Mouse (Mus musculus) ovary, postnatal 14 days (tissue): ENCODE results near the gene C1rl.
A peak's percentile ranks its signal among the peaks of the same experiment; 100 is the strongest.
"Not testable (repeated sequence)": the region's sequence is repeated elsewhere in the genome, so short reads cannot be mapped to it uniquely, and the experiment has no call there.

ENCODE experiments used
- DNase-seq: peaks from one replicate; pipeline ENCODE4 v3.0.0; 2022; ENCODE audit warnings: low spot score

The C1rl gene

DNA sequence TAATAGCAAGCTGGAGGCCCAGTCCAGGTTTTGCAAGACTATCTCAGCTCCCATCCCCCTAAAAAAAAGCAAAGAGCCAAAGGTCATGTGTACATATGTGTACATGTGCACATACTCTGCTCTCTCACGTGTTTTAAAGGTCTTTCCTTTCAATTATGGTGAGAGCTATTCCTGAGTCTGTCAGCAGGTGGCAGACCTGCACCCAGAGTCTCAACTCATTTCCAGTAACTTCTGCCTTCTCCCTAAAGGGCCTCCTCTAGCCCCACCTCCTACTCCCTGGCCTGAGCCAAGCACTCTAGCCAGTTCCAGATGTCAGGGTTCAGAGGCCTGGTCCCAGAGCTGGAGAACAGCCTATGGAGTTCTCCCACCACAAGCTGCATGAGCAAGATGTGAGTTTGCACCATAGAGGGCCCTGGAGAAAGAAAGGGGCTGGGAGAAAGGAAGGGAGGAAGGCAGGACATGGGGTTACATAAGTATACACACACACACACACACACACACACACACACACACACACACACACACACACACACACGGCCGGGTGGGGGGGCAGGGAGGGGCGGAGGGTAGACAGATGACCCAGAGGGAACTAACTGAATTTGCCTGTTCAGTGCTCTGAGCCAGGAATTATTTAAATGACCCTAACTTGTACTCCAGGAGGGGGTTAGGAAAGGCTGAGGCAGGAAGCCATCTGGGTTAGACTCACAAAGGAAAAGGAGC, at the start of gene C1rl:
Gene C1rl, plus strand, starts transcription at position 272 of the 720 bp plus-strand sequence.
- peak; percentile 80 for DNase-seq

GRCm38 (mm10) chr6:124443338-124443737, 49.6 kb upstream of the C1rl start:
- no peak for DNase-seq

DNA sequence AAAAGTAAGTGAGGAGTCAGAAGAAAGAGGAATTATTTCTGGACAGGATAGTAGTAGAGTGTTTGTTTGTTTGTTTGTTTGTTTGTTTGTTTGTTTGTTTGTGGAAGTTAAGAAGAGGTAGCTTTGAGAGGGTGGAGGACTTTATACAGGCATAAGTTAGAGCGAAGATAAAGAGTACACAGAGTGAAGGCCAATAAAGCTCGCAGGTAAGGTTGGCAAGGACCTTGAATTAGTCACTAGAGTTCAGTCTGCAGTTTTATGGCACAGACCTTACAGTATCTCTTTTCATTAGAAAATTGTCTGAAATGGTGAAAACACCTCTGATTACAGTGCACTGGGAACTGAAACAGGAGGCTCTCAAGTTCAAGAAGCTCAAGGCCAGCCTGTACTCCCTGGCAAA, 46.9 kb upstream of the C1rl start:
- DNase-seq = no peak

DNA sequence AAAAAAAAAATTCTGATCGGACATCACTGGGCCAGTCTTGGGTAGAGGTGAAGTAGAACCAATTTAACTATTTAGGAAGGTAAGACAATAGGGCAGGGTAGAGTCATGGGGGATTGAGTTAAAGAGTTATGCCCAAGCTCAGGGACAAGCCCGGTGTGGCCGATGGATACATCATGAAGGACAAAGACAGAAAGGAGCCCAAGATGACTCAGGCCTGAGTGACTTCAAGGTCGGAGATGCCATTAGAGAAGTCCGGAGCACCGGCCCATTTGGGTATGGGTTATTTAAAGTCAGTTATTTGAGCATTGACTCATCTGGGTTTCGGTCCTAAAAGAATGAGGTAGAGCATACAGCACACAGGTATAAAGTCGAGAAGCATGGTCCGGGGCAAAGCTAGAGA, 46.5 kb upstream of the C1rl start:
- no peak for DNase-seq

- no peak for DNase-seq
Measured at GRCm38 (mm10) chr6:124447356-124447755, 45.6 kb upstream of the C1rl start.

DNA sequence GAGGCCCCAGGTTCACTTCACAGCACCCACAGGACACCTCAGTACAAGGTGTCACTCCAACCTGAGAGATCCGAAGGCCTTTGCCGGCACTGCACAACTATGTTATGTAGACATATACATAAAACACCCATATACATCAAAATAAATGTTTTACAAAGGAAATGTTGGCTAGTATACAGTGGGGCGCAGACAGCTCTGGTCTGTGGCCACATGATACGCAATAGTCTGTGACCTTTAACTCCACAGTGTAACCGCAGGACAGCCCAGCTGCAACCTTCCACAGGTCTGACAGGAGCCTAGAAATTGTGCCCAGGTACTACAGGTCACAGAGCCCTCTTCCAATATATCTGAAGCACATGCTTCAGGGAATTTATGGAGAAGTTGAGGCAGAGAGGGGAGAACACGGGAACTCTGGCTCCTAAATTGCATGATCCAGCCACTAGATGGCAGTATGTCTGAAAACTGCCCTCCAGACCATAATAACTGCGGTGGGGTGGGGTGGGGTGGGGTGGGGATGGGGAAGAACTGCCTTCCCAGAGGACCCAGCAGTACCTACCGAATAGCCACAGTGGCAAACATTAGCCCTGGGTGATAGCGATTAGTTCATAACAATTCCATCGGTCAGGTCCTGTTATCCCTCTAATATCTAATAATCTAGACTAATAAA, 44.6 kb upstream of the C1rl start:
- DNase-seq = no peak

GRCm38 (mm10) chr6:124448959-124449667, 43.8 kb upstream of the C1rl start:
- no peak for DNase-seq

GRCm38 (mm10) chr6:124449668-124450383, 43.1 kb upstream of the C1rl start:
- no peak for DNase-seq

- DNase-seq = no peak
Measured at GRCm38 (mm10) chr6:124451995-124452394, 40.9 kb upstream of the C1rl start.

GRCm38 (mm10) chr6:124453756-124454155, 39.2 kb upstream of the C1rl start:
- no peak for DNase-seq

GRCm38 (mm10) chr6:124456243-124456642, 36.7 kb upstream of the C1rl start:
- no peak for DNase-seq

GRCm38 (mm10) chr6:124457827-124458226, 35.1 kb upstream of the C1rl start:
- DNase-seq = no peak

DNA sequence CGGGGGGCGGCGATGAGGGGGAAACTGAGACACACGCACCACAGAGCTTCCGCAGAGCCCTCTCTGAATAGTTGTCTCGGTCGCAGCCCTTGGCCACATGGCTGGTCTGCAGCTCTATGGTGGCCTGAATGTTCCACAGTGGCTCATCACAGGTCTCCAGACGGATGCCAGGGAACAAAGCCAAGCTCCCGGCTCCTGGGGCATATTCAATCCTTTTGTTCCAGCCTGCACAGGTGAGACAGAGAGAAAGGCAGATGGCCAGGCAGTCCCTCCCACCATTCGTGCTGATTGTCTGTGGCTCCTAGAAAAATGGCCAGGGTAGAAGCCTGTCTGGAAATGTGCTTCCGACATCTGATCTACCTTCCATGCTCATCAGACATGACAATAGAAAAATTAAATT, 34.4 kb upstream of the C1rl start:
- no peak for DNase-seq

GRCm38 (mm10) chr6:124459388-124459787, 33.5 kb upstream of the C1rl start:
- no peak for DNase-seq

GRCm38 (mm10) chr6:124463881-124464291, 29.0 kb upstream of the C1rl start:
- DNase-seq = no peak

- peak; percentile 56 for DNase-seq
Measured at GRCm38 (mm10) chr6:124464305-124465271, 28.3 kb upstream of the C1rl start, which contains the start of gene Clstn3. TSS of gene Clstn3 (minus strand) at chr6:124464794.

DNA sequence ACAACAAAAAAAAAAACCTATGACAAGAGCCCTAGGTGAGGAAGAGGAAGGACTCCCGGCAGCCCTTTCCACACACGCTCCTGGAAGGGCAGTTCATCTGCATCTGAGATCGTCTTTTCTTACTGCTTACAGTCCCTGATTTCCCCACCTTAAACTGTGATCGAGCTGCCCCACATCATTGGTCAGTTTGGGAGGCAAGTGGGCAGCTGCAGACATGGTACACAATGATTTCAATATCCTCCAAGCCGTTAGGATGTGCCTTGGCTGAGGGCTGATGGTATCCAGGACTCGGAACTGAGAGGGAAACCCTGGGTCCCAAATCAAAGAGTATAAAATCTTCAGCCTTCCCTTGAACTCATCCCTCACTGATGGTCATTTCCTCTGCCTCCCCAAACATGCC, 27.6 kb upstream of the C1rl start:
- no peak for DNase-seq

DNA sequence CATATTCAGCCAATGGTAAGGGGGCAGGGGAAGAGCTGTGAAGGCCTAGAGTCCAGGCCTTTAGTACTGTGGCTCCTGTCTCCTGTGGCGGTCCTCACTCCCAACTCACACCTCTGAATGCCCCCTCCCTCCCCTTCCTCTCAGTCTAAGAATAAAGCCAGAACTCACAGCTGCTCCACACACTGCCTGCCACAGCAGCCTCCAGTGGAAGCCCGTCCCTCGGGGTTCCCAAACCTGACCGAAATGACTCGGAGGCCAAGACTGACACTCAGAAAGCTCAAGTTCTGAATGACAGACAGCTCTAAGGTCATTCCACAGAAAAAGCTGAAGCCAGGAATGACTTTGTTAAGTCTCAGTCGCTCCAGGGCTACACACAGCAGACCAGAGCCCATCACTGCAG, 27.2 kb upstream of the C1rl start:
- no peak for DNase-seq

DNA sequence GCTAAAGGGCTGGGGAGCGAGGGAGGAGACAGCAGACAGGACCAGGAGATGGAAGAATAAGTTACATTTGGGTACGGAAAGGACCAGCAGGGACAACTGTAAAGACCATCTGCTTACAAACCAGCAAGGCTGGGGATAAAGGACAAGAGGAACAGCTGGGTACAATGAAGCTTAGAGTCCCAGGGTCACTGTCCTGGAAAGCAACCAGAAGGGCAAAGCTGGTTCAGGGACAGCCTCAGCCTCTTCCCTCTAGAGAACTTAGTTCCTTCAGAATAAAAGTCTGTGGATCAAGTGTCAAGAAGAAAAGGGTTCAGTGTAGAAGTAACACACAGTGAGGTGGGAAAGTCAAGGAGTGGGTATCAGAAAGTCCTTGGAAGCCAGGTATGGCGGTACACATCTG, 21.8 kb upstream of the C1rl start:
- DNase-seq = no peak

DNA sequence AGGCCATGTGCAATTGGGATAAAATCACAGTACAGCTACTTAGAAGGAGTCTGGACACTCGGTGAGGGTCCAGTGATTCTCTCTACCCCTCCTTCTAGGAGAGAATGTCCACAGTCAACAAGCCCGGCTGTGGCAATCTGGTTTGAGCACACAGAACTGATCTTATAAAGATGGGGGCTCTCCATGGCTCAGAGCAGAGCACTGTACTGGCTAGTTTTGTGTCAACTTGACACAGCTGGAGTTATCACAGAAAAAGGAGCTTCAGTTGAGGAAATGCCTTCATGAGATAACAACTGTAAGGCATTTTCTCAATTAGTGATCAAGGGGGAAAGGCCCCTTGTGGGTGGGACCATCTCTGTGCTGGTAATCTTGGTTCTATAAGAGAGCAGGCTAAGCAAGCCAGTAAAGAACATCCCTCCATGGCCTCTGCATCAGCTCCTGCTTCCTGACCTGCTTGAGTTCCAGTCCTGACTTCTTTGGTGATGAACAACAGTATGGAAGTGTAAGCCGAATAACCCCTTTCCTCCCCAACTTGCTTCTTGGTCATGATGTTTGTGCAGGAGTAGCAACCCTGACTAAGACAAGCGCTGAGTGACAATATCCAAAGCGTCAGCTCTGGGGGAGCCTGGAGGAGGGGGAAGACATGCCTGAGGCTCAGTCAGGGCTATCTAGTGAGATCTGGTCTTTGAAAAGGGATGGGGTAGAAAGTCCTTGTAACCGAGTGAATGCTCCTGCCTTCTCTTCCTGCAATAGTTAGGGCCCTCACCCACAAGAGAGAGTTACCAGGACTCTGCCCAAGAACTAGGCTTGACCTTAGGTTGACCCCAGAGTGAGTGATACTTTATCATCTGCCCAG, 20.9 kb upstream of the C1rl start:
- DNase-seq = not testable (repeated sequence)
